Mouse (Mus musculus) small intestine, adult 2 months (tissue): ENCODE measurements around the gene Shcbp1l.

ENCODE experiments used
- CTCF ChIP-seq: fragments of 200-500 bp; IDR thresholded peaks from 2 replicates; pipeline ENCODE4 v1.5.1; 2012; ENCODE audit warnings: low read depth, mild to moderate bottlenecking, control low read depth, inconsistent platforms, low read length, moderate library complexity, mixed read lengths; ENCODE audit not compliant: insufficient replicate concordance, insufficient read length; ENCODE audit errors: extremely low read depth
- POLR2A ChIP-seq: fragments of 200-500 bp; IDR thresholded peaks from 2 replicates; pipeline ENCODE4 v1.6.1; 2012; ENCODE audit warnings: low read depth, mild to moderate bottlenecking, control low read depth, inconsistent platforms, low read length, moderate library complexity

DNA sequence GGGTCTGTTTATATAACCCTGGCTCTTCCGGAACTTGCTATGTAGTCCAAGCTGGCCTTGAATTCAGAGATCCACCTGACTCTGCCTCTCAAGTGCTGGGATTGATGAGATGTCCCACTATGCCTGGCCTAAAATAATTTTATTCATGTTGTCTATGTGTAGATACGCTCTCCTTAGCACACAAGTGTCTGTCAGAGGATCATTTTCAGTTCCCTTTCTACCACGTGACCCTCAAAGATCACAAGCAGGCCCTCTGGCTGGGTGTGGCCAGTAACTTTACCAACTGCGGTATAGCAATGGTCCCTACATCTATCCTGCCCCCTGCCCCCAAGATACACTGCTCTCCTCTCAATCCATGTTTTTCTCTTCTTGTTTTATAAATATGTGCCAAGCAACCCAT, 10.0 kb upstream of the Shcbp1l start:
- TF ChIP-seq POLR2A (no peak), CTCF (no peak)
